Mouse (Mus musculus) urinary bladder, postnatal 25 days (tissue): ENCODE data around the gene Cfdp1.
A peak's percentile ranks its signal among the peaks of the same experiment; 100 is the strongest.
"Not testable (repeated sequence)": the region's sequence is repeated elsewhere in the genome, so short reads cannot be mapped to it uniquely, and the experiment has no call there.

ENCODE experiments used
- DNase-seq: peaks from one replicate; pipeline ENCODE4 v3.0.0; 2022; ENCODE audit warnings: low spot score

Gene Cfdp1

DNA sequence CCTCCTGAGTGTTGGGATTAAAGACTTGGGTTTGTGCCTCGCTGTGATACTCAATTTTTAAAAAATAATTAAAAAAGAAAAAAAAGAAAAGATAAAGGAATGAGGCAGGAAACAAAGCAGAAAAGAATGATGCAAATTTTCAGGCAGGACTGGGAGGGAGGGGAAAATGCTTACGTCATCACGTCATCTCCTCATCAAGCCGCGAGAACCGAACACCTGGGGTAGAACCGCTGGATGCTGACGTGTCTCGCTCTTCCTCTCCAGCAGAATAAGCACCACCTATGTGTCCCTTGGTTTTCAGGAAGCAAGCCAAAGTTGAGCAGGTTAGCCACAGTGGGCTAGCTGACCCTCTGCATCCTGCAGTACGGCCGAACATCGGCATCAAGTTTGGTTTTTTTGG lies 1.9 kb upstream of the Cfdp1 start:
- no peak for DNase-seq

DNA sequence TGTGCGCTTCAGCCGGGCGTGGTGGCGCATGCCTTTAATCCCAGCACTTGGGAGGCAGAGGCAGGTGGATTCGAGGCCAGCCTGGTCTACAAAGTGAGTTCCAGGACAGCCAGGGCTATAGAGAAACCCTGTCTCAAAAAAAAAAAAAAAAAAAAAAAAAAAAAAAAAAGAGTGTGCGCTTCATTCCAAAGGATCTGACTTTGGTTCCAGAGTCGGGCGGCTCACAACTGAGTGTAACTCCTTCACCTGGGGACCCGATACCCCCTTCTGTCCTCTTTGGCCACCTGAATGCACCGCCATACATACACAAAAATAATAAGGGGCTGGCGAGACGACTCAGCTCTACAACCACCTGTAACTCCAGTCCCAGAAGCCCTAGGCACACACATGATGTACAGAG lies 872 bp downstream of the Cfdp1 start:
- not testable (repeated sequence) for DNase-seq

DNA sequence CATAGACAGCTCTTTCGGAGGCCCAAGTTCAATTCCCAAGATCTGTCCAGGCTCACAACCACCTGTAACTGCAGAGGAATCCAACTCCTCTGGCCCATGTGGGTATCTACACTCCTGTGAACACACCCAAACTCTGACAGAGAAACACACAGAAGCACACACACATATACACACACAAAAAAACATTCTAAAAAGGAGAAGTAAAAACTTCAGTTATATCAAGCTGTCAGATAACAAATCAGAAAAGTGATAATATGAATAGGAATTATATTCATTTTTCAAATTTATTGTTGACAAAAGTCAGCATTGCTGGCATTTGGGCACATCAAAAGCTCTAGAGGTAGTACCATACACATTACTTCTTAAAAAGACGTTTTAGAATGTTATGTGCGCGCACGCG lies 7.3 kb downstream of the Cfdp1 start:
- no peak for DNase-seq

DNA sequence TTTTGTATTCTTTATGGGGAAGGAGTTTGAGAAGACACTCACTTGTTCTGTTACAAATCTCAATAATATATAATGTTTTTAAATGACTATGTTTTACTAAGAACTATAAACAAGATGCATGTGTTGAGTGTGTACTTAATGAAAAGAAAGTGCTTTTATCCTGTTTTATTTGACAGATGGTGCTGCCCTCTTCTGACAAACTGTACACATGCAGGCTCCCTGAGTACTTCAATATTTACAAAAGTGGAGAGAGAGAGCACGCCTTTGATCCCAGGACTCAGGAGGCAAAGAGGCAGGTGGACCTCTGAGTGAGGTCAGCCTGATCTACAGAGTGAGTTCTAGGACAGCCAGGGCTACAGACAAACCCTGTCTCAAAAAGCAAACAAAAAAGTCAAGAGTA lies 18.6 kb downstream of the Cfdp1 start:
- no peak for DNase-seq

DNA sequence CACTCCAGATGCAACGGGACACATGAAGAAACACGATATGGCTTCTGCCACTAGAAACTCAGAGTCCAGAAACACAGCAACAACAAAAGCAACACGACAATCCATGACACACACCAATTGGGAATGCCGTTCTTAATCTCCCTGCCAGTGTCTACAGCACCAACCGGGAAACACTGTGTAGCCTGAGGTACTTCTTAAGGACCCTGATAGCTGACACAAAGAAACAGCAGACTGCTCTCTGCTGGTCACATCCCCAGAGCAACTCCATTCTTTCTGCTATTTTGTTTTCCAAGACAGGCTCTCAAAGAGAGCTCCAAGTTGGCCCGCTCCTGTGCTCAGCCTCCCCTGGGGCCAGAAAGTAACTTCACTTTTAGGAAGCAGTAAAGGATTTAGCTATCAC lies 20.1 kb downstream of the Cfdp1 start:
- DNase-seq = no peak

DNA sequence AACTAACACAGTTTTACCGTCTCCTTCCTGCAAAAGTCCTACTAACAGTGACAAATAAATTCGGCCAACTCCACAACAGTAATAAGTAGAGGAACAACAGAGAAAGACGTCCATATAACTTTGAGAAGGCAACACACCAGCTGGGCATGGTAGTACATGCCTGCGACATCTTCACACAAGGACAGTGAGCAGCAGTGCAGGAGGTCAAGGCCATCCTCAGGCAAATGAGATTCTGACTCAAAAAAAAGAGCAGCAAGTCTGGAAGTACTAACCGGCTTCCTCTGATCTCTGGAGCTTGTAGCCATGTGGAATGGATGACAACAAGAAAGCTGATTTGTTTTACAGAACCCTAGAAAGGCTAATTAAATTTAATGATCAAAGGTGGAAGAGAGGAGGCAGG lies 21.1 kb downstream of the Cfdp1 start:
- DNase-seq = no peak

DNA sequence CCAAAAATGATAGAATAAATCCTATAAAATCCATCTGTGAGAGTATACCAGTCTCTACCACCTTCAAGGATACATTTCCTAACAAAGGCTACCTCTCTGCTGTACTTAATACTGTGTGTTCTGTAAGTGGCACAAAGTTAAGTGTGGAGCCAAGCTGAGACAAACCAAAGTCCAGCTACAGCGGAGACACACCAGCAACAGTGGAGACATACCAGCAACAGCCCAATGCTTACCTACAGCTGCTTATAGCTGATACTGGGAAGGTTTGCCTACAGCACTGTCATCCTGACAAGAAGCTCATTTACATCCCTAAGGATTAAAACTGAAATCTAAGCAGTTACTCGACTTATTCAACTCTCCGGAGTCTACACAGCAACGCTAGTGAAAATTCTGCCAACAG lies 22.1 kb downstream of the Cfdp1 start:
- DNase-seq = no peak

DNA sequence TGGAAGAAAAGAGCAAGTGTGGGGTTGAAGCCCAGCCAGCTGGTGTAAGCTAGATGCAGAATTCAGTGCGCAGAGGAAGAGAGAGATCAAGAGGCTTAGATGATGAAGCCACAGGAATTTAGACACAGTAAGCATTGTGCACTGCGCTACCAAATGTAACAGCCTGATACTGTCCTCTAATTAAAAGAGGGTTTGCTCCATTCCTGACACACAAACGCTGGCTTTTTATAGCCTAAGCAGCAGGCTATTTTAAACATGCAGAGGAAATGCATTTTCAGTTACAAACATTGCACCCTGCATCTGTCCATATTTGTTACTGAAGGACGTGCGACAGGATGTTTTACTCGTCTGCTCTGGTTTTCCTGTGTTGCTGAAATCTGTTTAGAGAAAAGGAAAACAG lies 25.5 kb downstream of the Cfdp1 start:
- DNase-seq = no peak

DNA sequence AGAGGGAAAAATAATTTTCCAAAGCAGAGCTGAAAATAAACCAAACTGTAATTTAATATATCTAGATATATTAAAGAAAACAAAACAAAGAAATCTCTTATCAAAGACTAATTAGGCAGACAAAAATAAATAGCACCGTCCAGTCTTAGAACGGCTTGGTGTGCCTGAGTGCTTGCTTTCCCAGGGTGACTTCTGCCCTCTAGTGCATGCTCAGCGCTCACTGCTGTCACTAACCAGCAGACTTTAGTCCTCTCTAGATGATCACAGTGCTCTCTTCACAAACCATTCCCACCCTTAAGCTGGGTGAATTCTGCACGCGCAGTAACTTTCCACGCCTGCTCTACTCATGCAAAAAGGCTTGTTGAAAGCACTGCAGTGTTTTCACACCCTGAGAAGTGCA lies 28.9 kb downstream of the Cfdp1 start:
- DNase-seq = no peak

DNA sequence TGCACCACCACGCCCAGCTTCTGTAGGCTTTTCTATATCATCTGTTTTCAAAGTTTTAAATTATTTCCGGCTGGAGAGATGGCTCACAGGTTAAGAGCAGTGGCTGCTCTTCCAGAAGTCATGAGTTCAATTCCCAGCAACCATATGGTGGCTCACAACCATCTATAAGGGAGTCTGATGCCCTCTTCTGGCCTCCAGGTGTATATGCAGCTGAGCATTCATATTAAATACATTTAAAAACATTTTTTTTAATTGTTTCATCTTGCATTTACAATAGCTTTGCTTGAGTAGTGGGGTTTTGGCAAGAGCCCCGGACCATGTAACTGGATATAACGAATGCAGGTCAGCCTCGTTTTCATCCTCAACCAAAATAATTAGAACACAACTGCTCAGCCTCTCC lies 29.8 kb downstream of the Cfdp1 start:
- DNase-seq = no peak

DNA sequence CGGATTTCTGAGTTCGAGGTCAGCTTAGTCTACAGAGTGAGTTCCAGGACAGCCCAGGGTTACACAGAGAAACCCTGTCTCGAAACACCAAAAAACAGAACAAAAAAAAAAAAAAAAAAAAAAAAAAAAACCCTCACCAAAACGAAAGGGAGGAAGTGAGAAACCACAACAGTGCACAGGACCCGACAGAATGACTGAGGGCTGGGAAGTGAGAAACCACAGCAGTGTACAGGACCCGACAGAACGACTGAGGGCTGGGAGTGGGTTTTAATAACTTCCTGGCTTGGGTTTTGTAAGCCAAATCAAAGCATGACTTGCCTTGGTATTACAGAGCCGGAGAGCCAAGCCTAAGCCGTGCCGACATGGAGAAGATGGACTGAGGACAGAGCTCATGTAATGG lies 32.9 kb downstream of the Cfdp1 start:
- DNase-seq = no peak

DNA sequence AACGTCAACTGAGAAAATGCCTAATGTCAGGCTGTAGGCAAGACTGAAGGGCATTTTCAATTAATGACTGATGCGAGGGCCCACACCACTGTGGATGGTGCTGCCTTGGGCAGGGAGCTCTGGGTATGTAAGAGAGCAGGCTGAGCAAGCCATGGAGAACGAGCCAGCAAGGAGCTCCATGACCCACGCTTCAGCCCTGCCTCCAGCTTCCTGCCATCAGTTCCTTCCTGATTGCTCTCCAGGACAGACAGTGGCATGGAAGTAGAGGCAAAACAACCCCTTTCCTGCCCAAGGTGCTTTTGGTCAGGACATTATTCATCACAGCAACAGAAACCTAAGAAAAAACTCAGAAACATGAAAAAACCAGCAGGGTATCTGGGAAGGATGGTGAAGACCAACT lies 33.4 kb downstream of the Cfdp1 start:
- DNase-seq = no peak

DNA sequence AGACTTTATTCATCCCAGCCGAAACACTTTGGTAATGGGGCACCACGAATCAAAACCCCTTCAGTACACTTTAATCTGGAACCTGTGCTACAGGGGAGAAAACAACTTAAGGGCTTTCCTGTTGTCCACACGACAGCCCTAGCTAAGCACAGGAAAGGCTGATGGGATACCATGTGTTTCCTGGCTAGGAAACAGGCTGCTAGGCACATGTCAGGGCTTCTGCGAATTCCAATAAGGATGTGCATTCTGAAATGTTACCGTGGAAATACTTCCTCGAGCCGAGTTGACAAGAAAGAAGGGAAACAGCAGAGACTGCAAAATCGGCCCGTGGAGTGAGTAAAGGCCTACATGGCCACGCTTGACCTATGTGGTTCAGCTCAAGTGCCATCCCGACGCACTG lies 34.1 kb downstream of the Cfdp1 start:
- DNase-seq = no peak

DNA sequence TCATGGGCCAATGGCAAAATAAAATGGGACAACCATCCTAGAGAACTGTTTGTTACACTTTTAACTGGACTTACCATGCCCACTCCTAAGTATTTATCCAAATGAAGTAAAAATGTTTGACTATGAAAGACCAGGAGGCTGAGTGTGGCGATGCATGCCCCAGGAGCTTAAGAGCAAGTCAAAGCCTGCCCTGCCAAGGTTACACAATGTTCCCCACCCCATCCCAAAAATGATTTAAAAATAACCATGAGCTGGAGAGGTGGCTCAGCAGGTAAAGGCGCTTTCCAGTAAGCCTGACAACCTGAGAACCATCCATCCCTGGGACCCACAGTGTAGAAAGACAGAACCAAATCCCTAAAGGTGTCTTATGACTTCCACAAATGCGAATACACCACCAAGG lies 35.5 kb downstream of the Cfdp1 start:
- peak; percentile 22 for DNase-seq

DNA sequence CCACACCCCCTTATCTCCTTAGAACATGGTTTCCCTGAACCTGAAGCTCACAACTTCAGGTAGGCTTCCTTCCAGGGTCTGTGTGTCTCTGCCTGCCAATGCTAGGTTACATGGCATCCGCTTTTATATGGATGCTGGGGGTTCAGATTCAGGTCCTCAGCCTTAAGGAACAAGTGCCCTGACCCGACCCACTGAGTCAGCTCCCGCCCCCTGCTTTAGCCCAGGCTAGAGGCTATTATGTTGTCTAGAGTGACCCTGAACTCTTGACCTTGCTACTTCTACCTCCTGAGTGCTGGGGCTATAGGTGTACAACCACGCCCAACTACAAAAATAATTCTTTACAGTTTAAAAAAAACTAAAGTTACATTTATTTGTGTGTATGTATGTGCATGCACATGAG lies 39.0 kb downstream of the Cfdp1 start:
- DNase-seq = no peak

DNA sequence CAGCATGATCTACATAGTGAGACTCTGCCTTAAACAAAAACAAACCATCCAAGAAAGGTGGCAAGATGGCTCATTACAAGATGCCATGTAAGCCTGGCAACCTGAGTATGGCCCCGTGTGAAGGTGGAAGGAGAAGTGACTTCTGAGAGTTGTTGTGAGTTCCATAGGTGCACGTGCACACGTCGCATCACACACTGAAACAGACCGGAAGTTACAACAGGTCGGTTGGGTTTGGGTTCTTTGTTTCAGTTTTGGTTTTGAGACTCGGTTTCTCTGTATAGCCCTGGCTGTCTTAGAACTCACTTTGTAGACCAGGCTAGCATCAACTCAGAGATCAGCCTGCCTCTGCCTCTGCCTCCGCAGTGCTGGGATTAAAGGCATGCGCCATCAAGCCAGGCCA lies 40.3 kb downstream of the Cfdp1 start:
- DNase-seq = no peak

DNA sequence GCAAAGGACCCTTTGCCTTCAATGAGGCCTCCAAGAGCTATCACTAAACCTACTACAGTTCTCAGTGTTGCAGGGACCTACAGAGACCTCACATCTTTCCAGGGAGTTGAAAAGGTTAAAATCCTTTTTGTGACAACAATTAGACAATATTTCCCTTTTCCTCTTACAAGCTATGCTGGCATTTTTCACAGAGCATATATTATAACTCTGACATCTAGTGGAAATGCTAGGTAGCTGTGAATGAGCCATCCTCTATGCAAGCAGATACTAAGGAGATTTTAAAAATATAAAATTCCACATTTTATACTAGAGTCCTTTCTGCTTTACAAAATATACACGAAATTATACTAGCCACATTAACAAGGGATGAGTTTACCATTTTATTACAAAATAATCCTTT lies 41.3 kb downstream of the Cfdp1 start:
- no peak for DNase-seq

DNA sequence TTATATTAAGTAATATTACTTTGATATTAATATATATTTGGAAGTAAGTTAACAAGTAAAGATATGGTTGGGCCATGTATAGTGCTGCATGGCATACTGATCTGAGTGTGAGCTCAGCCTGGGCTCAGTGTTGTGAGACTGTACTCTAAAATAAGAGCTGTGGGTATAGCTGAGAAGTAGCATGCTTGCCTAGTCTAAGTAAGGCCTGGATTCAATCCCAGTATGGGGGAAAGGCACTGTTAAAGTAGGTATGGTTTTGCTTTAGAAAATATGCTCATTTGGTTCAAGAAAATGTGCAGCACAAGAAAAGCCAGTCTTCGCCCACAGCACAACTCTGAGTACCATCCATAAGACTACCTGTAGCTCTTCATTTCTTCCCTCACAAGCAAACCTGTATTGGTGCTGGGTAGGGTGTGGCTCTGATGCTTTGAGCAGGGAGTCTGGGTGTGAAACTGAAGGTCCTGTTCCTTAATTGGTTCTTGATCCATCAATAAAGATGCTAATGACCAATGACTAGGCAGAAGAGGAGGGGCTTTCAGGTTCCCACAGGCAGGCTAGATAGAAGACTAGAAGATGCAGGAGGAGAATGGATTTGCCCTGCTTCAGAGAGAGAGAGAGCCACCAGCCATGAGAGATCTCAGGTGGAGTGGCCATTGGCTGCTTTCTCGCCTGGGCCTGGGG lies 43.3 kb downstream of the Cfdp1 start:
- DNase-seq = no peak

DNA sequence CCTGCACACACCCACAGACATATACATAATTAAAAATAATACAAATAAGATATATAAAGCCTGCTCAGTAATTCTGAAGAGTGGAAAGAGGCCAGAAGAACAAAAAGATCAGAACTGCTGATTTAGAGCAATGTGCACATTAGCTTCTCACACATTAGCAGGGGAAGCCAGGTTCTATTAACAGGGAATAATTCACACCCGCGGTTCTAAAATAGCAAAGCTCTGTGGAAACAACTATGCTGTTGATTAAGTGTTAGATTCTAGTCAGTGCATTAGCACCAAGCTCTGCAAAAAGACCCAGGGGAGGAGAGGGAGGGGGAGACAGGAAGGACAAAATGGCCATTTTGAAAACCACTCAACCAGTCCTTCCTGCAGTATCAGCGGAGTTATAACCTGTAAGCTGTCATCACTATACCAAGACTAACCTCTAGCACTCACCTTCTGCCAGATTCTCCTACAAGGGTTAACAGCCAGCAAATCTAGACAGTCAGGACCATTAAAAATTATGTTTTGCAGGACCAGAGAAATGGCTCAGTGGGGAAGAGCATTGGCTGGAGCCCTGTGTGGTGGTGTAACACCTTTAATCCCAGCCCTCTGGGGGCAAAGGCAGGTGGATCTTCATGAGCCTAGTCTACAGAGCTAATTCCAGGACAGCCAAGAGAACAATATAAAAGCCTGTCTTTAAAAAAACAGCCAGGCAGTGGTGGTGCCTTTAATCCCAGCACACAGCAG lies 45.0 kb downstream of the Cfdp1 start:
- no peak for DNase-seq

DNA sequence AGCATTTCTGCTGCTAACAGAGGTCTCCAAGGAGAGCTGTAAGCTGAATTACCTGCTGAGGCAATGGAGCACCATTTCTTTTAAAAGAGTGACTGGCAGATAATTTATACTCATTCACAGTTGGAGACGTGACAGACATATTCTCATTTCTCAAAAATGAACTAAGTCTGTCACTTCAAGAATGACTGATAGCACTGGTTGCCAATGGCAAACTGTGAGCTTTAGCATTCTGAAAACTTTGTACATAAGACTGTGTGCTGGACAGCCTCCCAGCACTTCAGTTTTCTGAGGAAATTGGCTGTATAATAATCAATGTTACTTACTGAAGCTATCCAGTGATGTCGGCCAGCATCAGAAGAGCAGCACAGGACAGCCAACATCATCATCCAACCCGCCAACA lies 46.1 kb downstream of the Cfdp1 start:
- DNase-seq = no peak

DNA sequence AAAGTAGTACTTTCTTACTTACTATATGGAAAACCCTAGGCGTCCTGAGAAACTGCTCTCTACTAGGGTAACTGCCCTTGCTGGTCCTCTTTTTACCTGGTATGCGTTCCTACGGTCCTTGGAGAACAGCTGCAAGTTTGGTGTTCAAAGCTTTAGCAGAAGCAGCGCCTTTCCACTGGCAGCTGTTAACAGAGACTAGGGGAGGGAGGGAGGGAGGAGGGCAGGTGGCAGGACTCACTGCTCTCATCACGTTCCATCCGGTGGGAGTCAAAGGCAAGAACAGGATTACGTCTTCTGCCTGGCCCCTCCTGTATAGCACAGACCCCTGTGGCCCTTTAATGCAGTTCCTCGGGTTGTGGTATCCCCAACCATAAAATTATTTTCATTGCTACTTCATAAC lies 50.7 kb downstream of the Cfdp1 start:
- no peak for DNase-seq

DNA sequence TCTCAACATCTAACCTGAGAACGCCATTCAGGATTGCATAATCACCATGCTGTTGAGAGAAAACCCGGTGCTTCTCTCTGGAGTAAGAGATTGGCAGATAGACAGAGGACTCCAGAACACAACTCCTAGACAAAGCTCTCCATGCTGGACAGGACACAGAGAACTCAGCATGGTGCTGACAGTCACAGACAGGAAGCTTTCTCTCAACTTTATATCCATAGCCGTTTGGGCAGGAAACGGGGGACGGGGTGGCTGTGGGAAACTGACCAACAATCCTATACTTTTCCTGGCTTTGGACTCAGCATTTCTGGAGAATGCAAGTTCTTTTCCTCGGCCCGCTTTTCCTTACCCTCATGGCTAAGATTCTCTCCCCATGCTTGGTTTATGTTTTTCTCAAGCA lies 51.8 kb downstream of the Cfdp1 start:
- no peak for DNase-seq

DNA sequence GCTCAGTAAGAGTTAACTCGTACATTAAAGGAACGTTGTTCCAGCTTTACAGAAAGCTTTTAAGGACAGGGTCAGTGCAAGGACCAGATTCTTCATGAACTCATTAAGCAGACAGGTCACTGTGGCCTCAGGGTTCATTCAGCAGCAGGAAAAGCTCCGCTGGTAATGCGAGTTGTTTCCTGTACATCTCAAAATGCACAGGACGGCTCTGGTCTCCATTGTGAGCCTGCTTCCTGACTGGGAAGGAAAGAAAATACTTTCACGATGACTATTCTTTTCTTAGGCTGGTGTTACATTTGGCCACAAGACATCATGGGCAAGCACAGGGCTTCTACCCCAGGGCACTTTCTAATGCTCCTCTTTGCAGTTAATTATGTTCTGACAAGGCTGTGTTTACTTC lies 52.6 kb downstream of the Cfdp1 start:
- no peak for DNase-seq

DNA sequence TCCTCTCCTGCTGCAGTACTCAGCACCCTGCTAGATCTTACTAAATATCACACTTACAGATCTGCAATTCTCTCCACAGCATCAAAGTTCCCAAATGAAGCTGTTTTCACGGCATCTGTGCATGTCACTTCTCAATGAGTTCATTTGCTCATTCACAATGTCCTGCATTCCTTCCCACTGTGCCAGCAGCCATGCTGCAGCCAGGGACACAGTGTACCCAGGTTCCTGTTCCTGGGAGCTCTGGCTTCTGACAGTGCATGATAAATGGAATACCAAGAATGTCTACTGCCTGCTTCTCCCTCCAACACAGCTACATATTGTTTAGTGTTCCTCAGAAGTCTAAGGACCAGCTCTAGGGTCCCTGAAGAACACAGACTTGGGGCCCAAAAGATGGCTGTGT lies 57.6 kb downstream of the Cfdp1 start:
- DNase-seq = no peak
